Mouse (Mus musculus) right cerebral cortex, adult 18-20 months (tissue): Measurements from ENCODE around the gene Olfr986.

Source experiments
- DNase-seq: peaks from one replicate; pipeline ENCODE4 v3.0.0; 2022; ENCODE audit warnings: mixed read lengths

Gene Olfr986

GRCm38 (mm10) chr9:40234233-40235072 is 53.7 kb downstream of the Olfr986 start:
- DNase-seq, result no peak

DNA sequence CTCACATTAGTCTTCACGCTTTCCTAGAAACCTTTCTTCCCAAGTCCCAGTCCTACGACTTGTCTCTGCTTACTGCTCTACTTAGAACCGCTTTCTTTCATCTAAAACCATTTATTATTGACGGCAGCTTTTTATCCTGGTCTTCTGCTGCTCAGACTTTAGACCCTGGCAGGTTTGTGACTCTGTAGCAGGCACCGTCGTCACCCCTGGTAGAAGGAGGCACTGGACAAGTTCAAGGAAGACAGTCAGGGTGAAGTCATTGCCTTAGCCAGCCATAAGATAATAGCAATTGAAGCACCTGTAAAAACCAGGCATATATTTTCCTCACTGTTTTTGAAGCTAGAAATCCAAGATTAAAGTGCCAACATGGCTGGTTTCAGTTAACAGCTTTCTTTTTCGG is 54.5 kb downstream of the Olfr986 start:
- no peak for DNase-seq
